Mouse (Mus musculus): ENCODE measurements around the gene Syne1. TPM values are rescaled to one million over a fixed set of nuclear protein-coding genes. Genes with fewer than 3 reads are reported as not detected.

Syne1 gene
- polyA plus RNA-seq, 1 experiment from 2014 or later, result 17.8 TPM

DNA sequence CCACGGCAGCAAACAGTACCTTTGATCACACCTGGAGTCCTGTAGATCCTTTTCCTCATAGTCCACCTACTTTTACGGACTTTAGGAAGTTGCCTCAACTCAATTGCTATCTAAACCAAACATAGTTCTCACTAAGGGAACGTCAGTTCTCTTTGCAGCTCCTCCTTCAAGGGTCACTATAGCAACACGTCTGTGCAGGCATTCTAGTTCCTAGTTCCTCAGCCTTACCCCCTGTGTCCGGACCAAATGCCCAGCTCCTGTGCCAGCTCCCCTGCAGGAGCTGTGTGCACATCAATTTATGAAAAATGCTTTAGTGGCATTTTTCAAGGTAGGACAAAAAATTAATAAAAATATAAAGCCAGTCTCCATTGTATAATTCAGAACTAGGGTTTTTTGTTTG, 63.2 kb downstream of the Syne1 start:
- H3K4me1 ChIP-seq (ENCODE audit: control insufficient read depth, insufficient read depth, low read length), result no peaks in the 10 kb centered on the region
- H3K4me3 ChIP-seq (replicated peaks; ENCODE audit: low read depth, low read length), result no peak overlapping the region
- no peak overlapping the region for H3K9ac ChIP-seq (replicated peaks; ENCODE audit: low read length)
- no peaks in the 10 kb centered on the region for H3K27me3 ChIP-seq (ENCODE audit: control insufficient read depth, insufficient read depth, low read length)
- DNase-seq (no peak), ATAC-seq (ENCODE audit: low FRiP score, low TSS enrichment) (no peak)
- 46% methylated on average over 5 of the region's 5 CpGs for WGBS
- H3K9me3 ChIP-seq (ENCODE audit: control insufficient read depth, low read length), result no peaks in the 10 kb centered on the region
- H3K4me2 ChIP-seq (ENCODE audit: low read length), result no peak overlapping the region
- H3K36me3 ChIP-seq (ENCODE audit: control insufficient read depth, insufficient read depth, low read length), result no peaks in the 10 kb centered on the region
- H3K27ac ChIP-seq (replicated peaks; ENCODE audit: low read depth, low read length), result no peak overlapping the region

GRCm38 (mm10) chr10:5480552-5481550, 70.4 kb downstream of the Syne1 start:
- H3K27me3 ChIP-seq (ENCODE audit: control insufficient read depth, insufficient read depth, low read length), result no peaks in the 10 kb centered on the region
- no peak overlapping the region for H3K4me3 ChIP-seq (replicated peaks; ENCODE audit: low read depth, low read length)
- no peak overlapping the region for H3K27ac ChIP-seq (replicated peaks; ENCODE audit: low read depth, low read length)
- DNase-seq, result no peak
- H3K36me3 ChIP-seq (ENCODE audit: control insufficient read depth, insufficient read depth, low read length), result no peaks in the 10 kb centered on the region
- no peak overlapping the region for H3K9ac ChIP-seq (replicated peaks; ENCODE audit: low read length)
- H3K4me2 ChIP-seq (ENCODE audit: low read length), result no peak overlapping the region
- WGBS, result 80% methylated on average over 9 of the region's 9 CpGs
- H3K4me1 ChIP-seq (ENCODE audit: control insufficient read depth, insufficient read depth, low read length), result no peaks in the 10 kb centered on the region
- no peaks in the 10 kb centered on the region for H3K9me3 ChIP-seq (ENCODE audit: control insufficient read depth, low read length)
- no peak; the same call in 1 of the 2 replicates for ATAC-seq (ENCODE audit: low FRiP score, low TSS enrichment)

DNA sequence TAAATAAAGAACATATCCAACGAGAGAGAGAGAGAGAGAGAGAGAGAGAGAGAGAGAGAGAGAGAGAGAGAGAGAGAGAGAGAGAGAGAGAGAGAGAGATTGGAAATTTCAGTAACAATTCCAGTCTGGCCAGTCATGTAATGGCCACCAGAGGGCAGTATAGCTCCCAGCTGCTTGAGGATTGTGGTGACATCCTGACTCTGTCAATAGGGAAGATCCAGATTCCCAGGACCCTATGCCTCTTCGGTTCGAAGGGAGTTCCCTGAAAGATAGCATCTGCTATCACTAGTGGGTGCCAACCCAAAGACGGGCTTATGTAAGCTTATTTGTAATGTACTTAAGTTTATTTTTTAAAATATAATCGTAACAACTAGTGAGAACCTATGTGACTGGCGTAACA, 71.2 kb downstream of the Syne1 start:
- no peaks in the 10 kb centered on the region for H3K27me3 ChIP-seq (ENCODE audit: control insufficient read depth, insufficient read depth, low read length)
- H3K9me3 ChIP-seq (ENCODE audit: control insufficient read depth, low read length), result no peaks in the 10 kb centered on the region
- no peak overlapping the region for H3K27ac ChIP-seq (replicated peaks; ENCODE audit: low read depth, low read length)
- 65% methylated on average over 6 of the region's 6 CpGs for WGBS
- DNase-seq, result peak; percentile 79
- H3K4me3 ChIP-seq (replicated peaks; ENCODE audit: low read depth, low read length), result no peak overlapping the region
- no peak overlapping the region for H3K4me2 ChIP-seq (ENCODE audit: low read length)
- ATAC-seq (ENCODE audit: low FRiP score, low TSS enrichment), result no peak
- no peaks in the 10 kb centered on the region for H3K4me1 ChIP-seq (ENCODE audit: control insufficient read depth, insufficient read depth, low read length)
- no peak overlapping the region for H3K9ac ChIP-seq (replicated peaks; ENCODE audit: low read length)
- H3K36me3 ChIP-seq (ENCODE audit: control insufficient read depth, insufficient read depth, low read length), result no peaks in the 10 kb centered on the region

DNA sequence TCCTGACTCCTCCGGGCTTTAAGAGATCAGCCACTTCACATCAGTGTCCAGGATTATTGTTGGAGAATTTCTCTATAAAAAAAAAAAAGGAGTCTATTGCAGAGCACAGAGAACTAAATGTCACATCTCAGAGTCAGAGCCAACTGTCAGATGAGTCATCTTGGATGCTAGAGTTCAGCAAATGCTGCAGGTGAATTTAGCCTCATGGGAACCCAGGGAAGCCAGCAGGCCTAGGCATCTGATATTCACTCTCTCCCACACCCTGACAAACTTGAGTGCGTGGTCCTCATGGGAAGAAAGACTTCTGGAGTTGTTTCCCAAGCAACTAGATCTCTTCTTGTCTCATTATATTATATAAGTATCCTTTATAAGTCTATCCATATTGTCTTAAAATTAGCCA, 82.6 kb downstream of the Syne1 start:
- no peak for ATAC-seq (ENCODE audit: low FRiP score, low TSS enrichment)
- Histone ChIP-seq H3K4me3 (replicated peaks; ENCODE audit: low read depth, low read length) (no peak overlapping the region), H3K9ac (replicated peaks; ENCODE audit: low read length) (no peak overlapping the region), H3K36me3 (ENCODE audit: control insufficient read depth, insufficient read depth, low read length) (no peaks in the 10 kb centered on the region), H3K27ac (replicated peaks; ENCODE audit: low read depth, low read length) (no peak overlapping the region), H3K4me1 (ENCODE audit: control insufficient read depth, insufficient read depth, low read length) (no peaks in the 10 kb centered on the region), H3K4me2 (ENCODE audit: low read length) (no peak overlapping the region), H3K27me3 (ENCODE audit: control insufficient read depth, insufficient read depth, low read length) (no peaks in the 10 kb centered on the region), H3K9me3 (ENCODE audit: control insufficient read depth, low read length) (no peaks in the 10 kb centered on the region)
- WGBS, result 86% methylated on average over 2 of the region's 2 CpGs
- no peak for DNase-seq

DNA sequence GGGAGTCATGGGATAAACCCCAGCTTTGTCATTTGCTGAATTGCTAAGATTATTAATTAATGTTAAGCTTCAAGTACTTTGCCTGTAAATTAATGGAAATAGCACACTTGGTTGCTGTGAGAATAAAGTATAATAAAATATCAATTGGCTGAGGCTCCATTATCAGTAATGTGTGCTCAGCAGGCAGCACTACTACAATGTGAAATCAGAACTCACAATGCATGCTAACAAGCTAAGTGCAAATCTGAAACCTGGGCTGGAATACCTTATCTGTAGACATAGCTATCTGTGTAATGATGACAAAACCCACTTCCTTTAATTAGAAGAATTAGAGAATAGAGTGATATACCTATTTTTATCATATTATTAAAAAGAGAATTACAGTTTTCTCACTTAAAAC, 97.5 kb downstream of the Syne1 start:
- no peak overlapping the region for H3K9ac ChIP-seq (replicated peaks; ENCODE audit: low read length)
- no peaks in the 10 kb centered on the region for H3K9me3 ChIP-seq (ENCODE audit: control insufficient read depth, low read length)
- no peak overlapping the region for H3K4me3 ChIP-seq (replicated peaks; ENCODE audit: low read depth, low read length)
- no peak for DNase-seq
- ATAC-seq (ENCODE audit: low FRiP score, low TSS enrichment), result no peak
- H3K36me3 ChIP-seq (ENCODE audit: control insufficient read depth, insufficient read depth, low read length), result no peaks in the 10 kb centered on the region
- no peak overlapping the region for H3K4me2 ChIP-seq (ENCODE audit: low read length)
- no peak overlapping the region for H3K27ac ChIP-seq (replicated peaks; ENCODE audit: low read depth, low read length)
- H3K27me3 ChIP-seq (ENCODE audit: control insufficient read depth, insufficient read depth, low read length), result no peaks in the 10 kb centered on the region
- no peaks in the 10 kb centered on the region for H3K4me1 ChIP-seq (ENCODE audit: control insufficient read depth, insufficient read depth, low read length)

- WGBS, result 97% methylated on average over 2 of the region's 2 CpGs
- H3K27ac ChIP-seq (replicated peaks; ENCODE audit: low read depth, low read length), result no peak overlapping the region
- H3K9ac ChIP-seq (replicated peaks; ENCODE audit: low read length), result no peak overlapping the region
- no peak overlapping the region for H3K4me2 ChIP-seq (ENCODE audit: low read length)
- no peak for ATAC-seq (ENCODE audit: low FRiP score, low TSS enrichment)
- H3K36me3 ChIP-seq (ENCODE audit: control insufficient read depth, insufficient read depth, low read length), result no peaks in the 10 kb centered on the region
- no peaks in the 10 kb centered on the region for H3K4me1 ChIP-seq (ENCODE audit: control insufficient read depth, insufficient read depth, low read length)
- H3K27me3 ChIP-seq (ENCODE audit: control insufficient read depth, insufficient read depth, low read length), result no peaks in the 10 kb centered on the region
- H3K4me3 ChIP-seq (replicated peaks; ENCODE audit: low read depth, low read length), result no peak overlapping the region
- no peaks in the 10 kb centered on the region for H3K9me3 ChIP-seq (ENCODE audit: control insufficient read depth, low read length)
- DNase-seq, result no peak
These were observed 101.3 kb downstream of the Syne1 start for GRCm38 (mm10) chr10:5449944-5450343.

DNA sequence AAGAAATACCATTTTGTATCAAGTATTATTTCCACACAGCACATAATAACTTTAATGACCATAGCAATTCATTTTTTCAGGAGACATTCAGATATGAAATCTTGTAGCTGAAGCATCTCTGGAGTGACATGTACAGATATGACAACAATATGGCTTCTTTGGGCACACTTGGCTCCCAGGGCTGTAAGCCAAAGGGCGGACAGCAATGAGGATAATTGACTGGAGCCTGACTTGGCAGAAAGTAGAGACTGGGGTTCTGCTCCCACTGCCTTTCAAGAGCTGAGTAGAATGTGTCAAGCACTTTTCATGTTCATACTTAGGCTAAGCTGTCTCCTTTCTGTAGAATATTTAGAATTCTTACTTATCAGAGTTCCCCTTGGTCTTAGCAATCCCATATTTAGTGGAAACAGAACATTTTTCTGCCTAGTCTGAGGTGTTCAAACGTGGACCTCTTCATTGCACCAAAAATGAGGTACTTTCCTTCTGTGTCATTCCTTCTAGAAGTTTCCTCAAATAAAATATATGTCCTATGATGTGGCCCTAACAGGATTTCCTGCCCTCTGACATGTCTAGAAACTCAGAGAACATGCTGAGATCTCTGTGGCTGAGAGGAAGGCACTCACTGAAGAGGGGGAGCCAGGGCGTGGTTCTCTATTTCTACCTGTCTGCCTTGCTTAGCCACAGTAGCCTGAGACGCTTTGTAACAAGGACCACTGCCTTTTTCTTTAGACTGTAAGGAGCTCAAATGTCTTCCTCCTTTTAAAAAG, 103.1 kb downstream of the Syne1 start:
- DNase-seq (no peak), ATAC-seq (ENCODE audit: low FRiP score, low TSS enrichment) (no peak)
- Histone ChIP-seq H3K9me3 (ENCODE audit: control insufficient read depth, low read length) (no peaks in the 10 kb centered on the region), H3K27me3 (ENCODE audit: control insufficient read depth, insufficient read depth, low read length) (no peaks in the 10 kb centered on the region), H3K4me3 (replicated peaks; ENCODE audit: low read depth, low read length) (no peak overlapping the region), H3K36me3 (ENCODE audit: control insufficient read depth, insufficient read depth, low read length) (no peaks in the 10 kb centered on the region), H3K9ac (replicated peaks; ENCODE audit: low read length) (no peak overlapping the region), H3K4me1 (ENCODE audit: control insufficient read depth, insufficient read depth, low read length) (no peaks in the 10 kb centered on the region), H3K27ac (replicated peaks; ENCODE audit: low read depth, low read length) (no peak overlapping the region), H3K4me2 (ENCODE audit: low read length) (no peak overlapping the region)
- 74% methylated on average over 4 of the region's 4 CpGs for WGBS

DNA sequence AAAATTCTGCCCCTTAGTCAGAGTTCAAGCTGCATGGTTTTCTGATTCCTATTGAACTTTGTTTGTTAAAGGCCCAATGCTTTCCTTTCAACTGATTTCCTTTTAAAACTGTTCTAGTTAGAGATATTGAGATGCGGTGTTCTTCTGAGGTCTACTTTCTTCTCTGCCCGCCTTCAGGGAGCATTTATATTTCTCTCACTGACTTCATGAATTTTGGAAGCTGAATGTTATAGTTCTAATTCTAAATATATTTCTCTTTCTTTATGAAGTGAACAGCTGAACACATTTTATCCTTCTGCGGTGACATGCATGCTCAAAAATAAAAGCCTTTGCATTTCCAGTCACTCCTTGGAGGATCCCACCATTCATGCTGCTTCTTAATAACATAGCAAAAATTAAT, 106.0 kb downstream of the Syne1 start:
- 84% methylated on average over 3 of the region's 3 CpGs for WGBS
- ATAC-seq (ENCODE audit: low FRiP score, low TSS enrichment), result no peak
- no peak overlapping the region for H3K4me2 ChIP-seq (ENCODE audit: low read length)

More for the DNA sequence above, 106.0 kb downstream of the Syne1 start:
- H3K27me3 ChIP-seq (ENCODE audit: control insufficient read depth, insufficient read depth, low read length), result no peaks in the 10 kb centered on the region
- H3K36me3 ChIP-seq (ENCODE audit: control insufficient read depth, insufficient read depth, low read length), result no peaks in the 10 kb centered on the region
- H3K9ac ChIP-seq (replicated peaks; ENCODE audit: low read length), result no peak overlapping the region
- no peaks in the 10 kb centered on the region for H3K9me3 ChIP-seq (ENCODE audit: control insufficient read depth, low read length)
- no peak for DNase-seq
- H3K27ac ChIP-seq (replicated peaks; ENCODE audit: low read depth, low read length), result no peak overlapping the region
- H3K4me1 ChIP-seq (ENCODE audit: control insufficient read depth, insufficient read depth, low read length), result no peaks in the 10 kb centered on the region
- H3K4me3 ChIP-seq (replicated peaks; ENCODE audit: low read depth, low read length), result no peak overlapping the region
